In the genomic region with DNA sequence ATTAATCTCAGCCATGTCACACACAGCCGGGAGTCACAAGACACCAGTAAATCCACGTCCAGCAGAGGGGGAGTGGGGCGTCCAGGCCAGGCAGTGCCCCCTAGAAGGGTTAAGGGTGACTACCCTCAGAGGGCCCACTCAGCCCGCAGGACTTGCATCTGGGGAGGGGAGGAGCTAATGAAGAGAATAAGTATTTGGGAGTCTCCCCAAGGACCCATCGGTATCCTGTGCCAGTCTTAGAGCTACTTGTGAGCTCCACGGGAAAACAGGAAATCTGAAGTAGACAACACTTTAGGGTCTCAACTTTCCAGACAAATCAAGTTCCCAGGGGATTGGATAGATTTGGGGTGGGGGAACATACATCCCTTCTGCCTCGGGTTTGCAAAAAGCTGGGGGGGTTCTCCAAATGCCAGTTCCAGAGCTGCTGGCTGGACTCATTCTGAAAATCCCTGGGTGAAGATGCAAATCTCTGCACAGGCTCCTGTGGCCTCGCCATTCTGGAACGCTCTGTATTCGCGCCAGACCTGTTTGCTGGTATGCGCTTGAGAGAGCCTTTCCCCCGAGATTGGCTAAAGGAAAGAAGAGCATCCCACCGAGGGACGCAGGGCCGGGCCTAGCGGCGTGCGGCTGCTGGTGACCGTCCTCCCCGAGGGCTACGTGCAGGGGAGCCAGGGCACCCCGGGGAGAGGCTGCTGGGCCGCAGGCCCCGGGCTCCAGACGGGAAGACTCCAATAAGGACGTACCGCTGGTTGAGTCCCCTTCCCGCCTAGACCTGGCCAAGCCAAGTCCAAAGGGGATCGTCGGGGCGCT, we compare ENCODE assay signal across 8 mouse cellular contexts. TPM values are rescaled to one million over a fixed set of nuclear protein-coding genes. Genes with fewer than 3 reads are reported as not detected.
DNase-seq lines count a peak whose midpoint lies in the region; ATAC-seq lines count a peak whose summit lies in the region.

No protein-coding gene starts in this region.

- H3K4me1 ChIP-seq in kidney, embryonic 14.5 days (ENCODE audit: control insufficient read depth, insufficient read depth, low read length) = peaks cover 14% of the 10 kb centered on the region; the same call in 1 of the 2 replicates
- H3K4me1 ChIP-seq in forebrain, embryonic 16.5 days (replicated peaks; ENCODE audit: control insufficient read depth, insufficient read depth, low read length) = peaks cover 11% of the 10 kb centered on the region

- WGBS in kidney, embryonic 14.5 days = 1% methylated on average over 32 of the region's 32 CpGs
- WGBS in forebrain, embryonic 16.5 days = 3% methylated on average over 32 of the region's 32 CpGs

- H3K27me3 ChIP-seq in kidney, embryonic 14.5 days (ENCODE audit: control insufficient read depth, insufficient read depth, low read length) = no peaks in the 10 kb centered on the region
- no peaks in the 10 kb centered on the region for H3K27me3 ChIP-seq in forebrain, embryonic 16.5 days (replicated peaks; ENCODE audit: control insufficient read depth, insufficient read depth, low read length)

- no peaks in the 10 kb centered on the region for H3K9me3 ChIP-seq in kidney, embryonic 14.5 days (ENCODE audit: control insufficient read depth, low read length)
- H3K9me3 ChIP-seq in forebrain, embryonic 16.5 days (ENCODE audit: control insufficient read depth, low read length) = no peaks in the 10 kb centered on the region

- peak overlapping the region; percentile 72 for H3K4me3 ChIP-seq in kidney, embryonic 14.5 days (ENCODE audit: low read length)
- peak overlapping the region; percentile 64 for H3K4me3 ChIP-seq in forebrain, embryonic 16.5 days (replicated peaks; ENCODE audit: low read length)

- H3K27ac ChIP-seq in kidney, embryonic 14.5 days (ENCODE audit: low read depth, low read length) = peak overlapping the region; percentile 88
- H3K27ac ChIP-seq in forebrain, embryonic 16.5 days (ENCODE audit: low read length) = peak overlapping the region; percentile 89

- no peak for DNase-seq in kidney, adult 9 months
- peak; percentile 66 for DNase-seq in ZHBTc4 (ENCODE audit: low read depth, low spot score)
- DNase-seq in lung, postnatal 10 days = peak; percentile 9
- no peak for DNase-seq in thymus, adult 18-20 months
- DNase-seq in left cerebral cortex, adult 11 months (ENCODE audit: low spot score) = no peak
- DNase-seq in spleen, postnatal 14 days (ENCODE audit: low spot score in 2 of 2) = no peak

- H3K36me3 ChIP-seq in kidney, embryonic 14.5 days (ENCODE audit: control insufficient read depth, insufficient read depth, low read length) = no peaks in the 10 kb centered on the region
- no peaks in the 10 kb centered on the region for H3K36me3 ChIP-seq in forebrain, embryonic 16.5 days (ENCODE audit: control insufficient read depth, insufficient read depth)

- ATAC-seq in kidney, embryonic 14.5 days (ENCODE audit: low FRiP score, low TSS enrichment) = no peak
- ATAC-seq in forebrain, embryonic 16.5 days = no peak; the same call in 1 of the 2 replicates

- H3K9ac ChIP-seq in kidney, embryonic 14.5 days (ENCODE audit: low read depth, low read length) = peak overlapping the region; percentile 87
- H3K9ac ChIP-seq in forebrain, embryonic 16.5 days (replicated peaks; ENCODE audit: low read depth, low read length) = peak overlapping the region; percentile 78

- peak overlapping the region; percentile 67 for H3K4me2 ChIP-seq in kidney, embryonic 14.5 days (replicated peaks; ENCODE audit: low read depth, low read length)
- H3K4me2 ChIP-seq in forebrain, embryonic 16.5 days (ENCODE audit: low read length) = peak overlapping the region; percentile 80

RNA-seq across cellular contexts. Expression of a gene that starts 0.5 kb away (rescaled TPM):
- 10.3 and 13.2 TPM in 2 replicates for polyA plus RNA-seq in kidney, embryonic 14.5 days (2014; fragmentation: Nextera tagmentation; extraction: Ambion mirVana)
- 6.2 and 6.7 TPM in 2 replicates for polyA plus RNA-seq in forebrain, embryonic 16.5 days (2015; fragmentation: Nextera tagmentation; extraction: Ambion mirVana)

RNA-seq across cellular contexts. Expression of a gene that starts 18.3 kb away (rescaled TPM):
- 64.4 and 79.8 TPM in 2 replicates for polyA plus RNA-seq in kidney, embryonic 14.5 days (2014; fragmentation: Nextera tagmentation; extraction: Ambion mirVana)
- 56.6 and 57.8 TPM in 2 replicates for polyA plus RNA-seq in forebrain, embryonic 16.5 days (2015; fragmentation: Nextera tagmentation; extraction: Ambion mirVana)

RNA-seq across cellular contexts. Expression of a gene that starts 28.3 kb away (rescaled TPM):
- 0.27 and 0.95 TPM in 2 replicates for polyA plus RNA-seq in kidney, embryonic 14.5 days (2014; fragmentation: Nextera tagmentation; extraction: Ambion mirVana)
- 0.09 and 0.46 TPM in 2 replicates for polyA plus RNA-seq in forebrain, embryonic 16.5 days (2015; fragmentation: Nextera tagmentation; extraction: Ambion mirVana)

RNA-seq across cellular contexts. Expression of a gene that starts 49.6 kb away (rescaled TPM):
- 412 and 476 TPM in 2 replicates for polyA plus RNA-seq in kidney, embryonic 14.5 days (2014; fragmentation: Nextera tagmentation; extraction: Ambion mirVana)
- polyA plus RNA-seq in forebrain, embryonic 16.5 days (2015; fragmentation: Nextera tagmentation; extraction: Ambion mirVana) = 190 and 202 TPM in 2 replicates

Comparison
In these comparisons a context has a peak if more than half of its experiments do, and no peak if none do; other contexts are left out.
1. DNase-seq: peak in ZHBTc4 (single experiment) and lung, postnatal 10 days (single experiment); none in kidney, adult 9 months (single experiment), thymus, adult 18-20 months (0 of 2), left cerebral cortex, adult 11 months (single experiment) and spleen, postnatal 14 days (0 of 2).